Mouse (Mus musculus) kidney, embryonic 16.5 days (tissue): Measurements from ENCODE around the gene Sema3g. TPM values are rescaled to one million over a fixed set of nuclear protein-coding genes. Genes with fewer than 3 reads are reported as not detected.

ENCODE experiments used
- ATAC-seq: fragments of 200-750 bp; cut with Nextera tagmentation; 2 replicates; pipeline ENCODE4 v1.8.0; 2017; ENCODE audit warnings: moderate TSS enrichment; ENCODE audit not compliant: low FRiP score, low TSS enrichment
- H3K27ac ChIP-seq: fragments of 300-500 bp; sonication (generic); 2 replicates; pipeline ENCODE4 v1.5.1; 2014; ENCODE audit warnings: low read length
- H3K27me3 ChIP-seq: fragments of 300-500 bp; sonication (generic); 2 replicates; pipeline ENCODE4 v1.6.1; 2014; ENCODE audit warnings: low read length, control low read depth, mixed read lengths; ENCODE audit not compliant: insufficient read depth
- H3K36me3 ChIP-seq: fragments of 300-500 bp; sonication (generic); 2 replicates; pipeline ENCODE4 v1.6.1; 2014; ENCODE audit warnings: low read length, control low read depth, mixed read lengths; ENCODE audit not compliant: insufficient read depth
- H3K4me1 ChIP-seq: fragments of 300-500 bp; sonication (generic); 2 replicates; pipeline ENCODE4 v1.6.1; 2014; ENCODE audit warnings: low read length, control low read depth, mixed read lengths; ENCODE audit not compliant: insufficient read depth
- H3K4me2 ChIP-seq: fragments of 300-500 bp; sonication (generic); replicated peaks from 2 replicates; pipeline ENCODE4 v1.6.1; 2014; ENCODE audit warnings: low read depth, low read length
- H3K4me3 ChIP-seq: fragments of 300-500 bp; sonication (generic); 2 replicates; pipeline ENCODE4 v1.5.1; 2014; ENCODE audit warnings: mild to moderate bottlenecking, low read length
- H3K9ac ChIP-seq: fragments of 300-500 bp; sonication (generic); replicated peaks from 2 replicates; pipeline ENCODE4 v1.6.1; 2014; ENCODE audit warnings: low read length
- H3K9me3 ChIP-seq: fragments of 300-500 bp; sonication (generic); 2 replicates; pipeline ENCODE4 v1.6.1; 2016; ENCODE audit warnings: low read length, control low read depth
- WGBS: fragments of 180-500 bp; shearing (Covaris S2); extraction: QIAGEN DNeasy Blood & Tissue Kit; methylation state at CpG from one replicate; pipeline ENCODE4 v1.1.7; 2014; 5-methylcytosine and 5-hydroxymethylcytosine counted together
- polyA plus RNA-seq: library from polyadenylated mRNA; unstranded; fragments of >200 nt; fragmentation: Nextera tagmentation; extraction: Ambion mirVana; gene quantifications from 2 replicates; pipeline ENCODE4 v1.2.1, GENCODE M21; 2015

Gene Sema3g
- polyA plus RNA-seq, 1 experiment from 2014 or later, result 5.4 TPM

GRCm38 (mm10) chr14:31194441-31194840, 23.2 kb upstream of the Sema3g start:
- H3K27me3 ChIP-seq, result no peaks in the 10 kb centered on the region
- H3K4me3 ChIP-seq, result no peak overlapping the region
- 95% methylated on average over 2 of the region's 2 CpGs for WGBS
- no peak overlapping the region for H3K27ac ChIP-seq
- H3K4me2 ChIP-seq, result no peak overlapping the region
- H3K9ac ChIP-seq, result no peak overlapping the region
- peaks cover 55% of the 10 kb centered on the region for H3K36me3 ChIP-seq
- H3K9me3 ChIP-seq, result no peaks in the 10 kb centered on the region
- ATAC-seq, result no peak
- H3K4me1 ChIP-seq, result peaks cover 9% of the 10 kb centered on the region; the same call in 1 of the 2 replicates

- 51% methylated on average over 14 of the region's 14 CpGs for WGBS
- ATAC-seq, result no peak
These were observed 22.7 kb upstream of the Sema3g start for GRCm38 (mm10) chr14:31194891-31195513.

GRCm38 (mm10) chr14:31195521-31195920, 22.1 kb upstream of the Sema3g start:
- WGBS, result 92% methylated on average over 4 of the region's 4 CpGs
- no peak; the same call in 1 of the 2 replicates for ATAC-seq
- H3K36me3 ChIP-seq, result peaks cover 47% of the 10 kb centered on the region
- H3K4me3 ChIP-seq, result no peak overlapping the region
- H3K9me3 ChIP-seq, result no peaks in the 10 kb centered on the region
- H3K27ac ChIP-seq, result peak overlapping the region; percentile 3; the same call in 1 of the 2 replicates
- H3K9ac ChIP-seq, result no peak overlapping the region
- no peaks in the 10 kb centered on the region for H3K27me3 ChIP-seq
- H3K4me1 ChIP-seq, result peaks cover 9% of the 10 kb centered on the region; the same call in 1 of the 2 replicates
- no peak overlapping the region for H3K4me2 ChIP-seq

More at GRCm38 (mm10) chr14:31194891-31195513, 22.7 kb upstream of the Sema3g start:
- Histone ChIP-seq H3K9me3 (no peaks in the 10 kb centered on the region), H3K9ac (no peak overlapping the region), H3K27me3 (no peaks in the 10 kb centered on the region), H3K4me3 (no peak overlapping the region), H3K27ac (peak overlapping the region; percentile 3; the same call in 1 of the 2 replicates), H3K36me3 (peaks cover 49% of the 10 kb centered on the region), H3K4me2 (no peak overlapping the region), H3K4me1 (peaks cover 9% of the 10 kb centered on the region; the same call in 1 of the 2 replicates)

GRCm38 (mm10) chr14:31195968-31196367, 21.7 kb upstream of the Sema3g start:
- Histone ChIP-seq H3K9ac (no peak overlapping the region), H3K27me3 (no peaks in the 10 kb centered on the region), H3K36me3 (peaks cover 45% of the 10 kb centered on the region), H3K9me3 (no peaks in the 10 kb centered on the region), H3K4me2 (no peak overlapping the region), H3K4me3 (no peak overlapping the region), H3K4me1 (peaks cover 9% of the 10 kb centered on the region; the same call in 1 of the 2 replicates), H3K27ac (no peak overlapping the region)
- peak; percentile 55; the same call in 1 of the 2 replicates for ATAC-seq

- ATAC-seq, result no peak; the same call in 1 of the 2 replicates
- Histone ChIP-seq H3K36me3 (peaks cover 43% of the 10 kb centered on the region), H3K9me3 (no peaks in the 10 kb centered on the region), H3K27me3 (no peaks in the 10 kb centered on the region), H3K4me3 (no peak overlapping the region), H3K9ac (no peak overlapping the region), H3K4me1 (peaks cover 9% of the 10 kb centered on the region; the same call in 1 of the 2 replicates), H3K4me2 (no peak overlapping the region), H3K27ac (0 out of 2 replicates have a peak overlapping the region, but pooled peaks have one; percentile 13)
- WGBS, result 68% methylated on average over 16 of the region's 16 CpGs
These were observed 19.8 kb upstream of the Sema3g start for GRCm38 (mm10) chr14:31197547-31198516.

GRCm38 (mm10) chr14:31199599-31199998, 18.1 kb upstream of the Sema3g start:
- ATAC-seq, result no peak
- Histone ChIP-seq H3K36me3 (peaks cover 52% of the 10 kb centered on the region), H3K9ac (no peak overlapping the region), H3K27ac (no peak overlapping the region), H3K9me3 (no peaks in the 10 kb centered on the region), H3K4me1 (peaks cover 14% of the 10 kb centered on the region), H3K4me3 (no peak overlapping the region), H3K4me2 (no peak overlapping the region), H3K27me3 (no peaks in the 10 kb centered on the region)
- WGBS, result 93% methylated on average over 7 of the region's 7 CpGs

GRCm38 (mm10) chr14:31200038-31200437, 17.6 kb upstream of the Sema3g start:
- Histone ChIP-seq H3K27me3 (no peaks in the 10 kb centered on the region), H3K4me1 (peaks cover 18% of the 10 kb centered on the region), H3K4me2 (no peak overlapping the region), H3K9me3 (no peaks in the 10 kb centered on the region), H3K36me3 (peaks cover 52% of the 10 kb centered on the region), H3K4me3 (no peak overlapping the region), H3K27ac (no peak overlapping the region), H3K9ac (no peak overlapping the region)
- no peak for ATAC-seq
- WGBS, result 72% methylated on average over 3 of the region's 3 CpGs

GRCm38 (mm10) chr14:31204844-31205243, 12.8 kb upstream of the Sema3g start:
- 45% methylated on average over 4 of the region's 4 CpGs for WGBS
- Histone ChIP-seq H3K4me1 (peaks cover 17% of the 10 kb centered on the region), H3K27me3 (no peaks in the 10 kb centered on the region), H3K36me3 (peaks cover 38% of the 10 kb centered on the region), H3K4me3 (peak overlapping the region; percentile 65), H3K27ac (peak overlapping the region; percentile 91), H3K4me2 (peak overlapping the region; percentile 94), H3K9me3 (no peaks in the 10 kb centered on the region), H3K9ac (peak overlapping the region; percentile 82)
- no peak for ATAC-seq

GRCm38 (mm10) chr14:31205244-31205561, 12.5 kb upstream of the Sema3g start:
- Histone ChIP-seq H3K36me3 (peaks cover 38% of the 10 kb centered on the region), H3K9ac (peak overlapping the region; percentile 82), H3K27ac (peak overlapping the region; percentile 91), H3K4me2 (peak overlapping the region; percentile 94), H3K27me3 (no peaks in the 10 kb centered on the region), H3K9me3 (no peaks in the 10 kb centered on the region), H3K4me3 (peak overlapping the region; percentile 65), H3K4me1 (peaks cover 17% of the 10 kb centered on the region)
- 8% methylated on average over 8 of the region's 8 CpGs for WGBS
- ATAC-seq, result peak; percentile 12; the same call in 1 of the 2 replicates
